8 mouse cellular contexts compared by ENCODE assay signal in genomic region chr11:55158785-55159359, GRCm38 (mm10). TPM values are rescaled to one million over a fixed set of nuclear protein-coding genes. Genes with fewer than 3 reads are reported as not detected.
DNase-seq lines count a peak whose midpoint lies in the region; ATAC-seq and TF ChIP-seq lines count a peak whose summit lies in the region.

No protein-coding gene starts in this region.

- H3K4me3 ChIP-seq in G1E (ENCODE audit: low read depth, low read length), result no peak overlapping the region
- no peak overlapping the region for H3K4me3 ChIP-seq in embryonic facial prominence, embryonic 10.5 days
- H3K4me3 ChIP-seq in layer of hippocampus, adult 2 months, result no peak overlapping the region

- H3K9me3 ChIP-seq in G1E (replicated peaks), result no peaks in the 10 kb centered on the region
- no peaks in the 10 kb centered on the region for H3K9me3 ChIP-seq in embryonic facial prominence, embryonic 10.5 days

- no peak overlapping the region for H3K27ac ChIP-seq in embryonic facial prominence, embryonic 10.5 days (replicated peaks)
- no peak overlapping the region for H3K27ac ChIP-seq in layer of hippocampus, adult 2 months

- ATAC-seq in G1E (ENCODE audit: extremely low read depth, insufficient number of reproducible peaks, low FRiP score, poor library complexity, severe bottlenecking), result no peak

- no peaks in the 10 kb centered on the region for H3K27me3 ChIP-seq in G1E (ENCODE audit: insufficient read depth, low read length)
- H3K27me3 ChIP-seq in embryonic facial prominence, embryonic 10.5 days (replicated peaks; ENCODE audit: low read depth, poor library complexity, severe bottlenecking), result no peaks in the 10 kb centered on the region

- no peaks in the 10 kb centered on the region for H3K36me3 ChIP-seq in G1E (replicated peaks)
- H3K36me3 ChIP-seq in embryonic facial prominence, embryonic 10.5 days (replicated peaks), result no peaks in the 10 kb centered on the region

- H3K4me1 ChIP-seq in G1E (ENCODE audit: insufficient read depth, low read depth, low read length), result no peaks in the 10 kb centered on the region
- H3K4me1 ChIP-seq in embryonic facial prominence, embryonic 10.5 days, result no peaks in the 10 kb centered on the region

- DNase-seq in G1E (ENCODE audit: low spot score), result peak; percentile 38
- peak; percentile 89 for DNase-seq in adrenal gland, postnatal 10 days
- DNase-seq in embryonic facial prominence, embryonic 10.5 days (ENCODE audit: low spot score), result peak; percentile 79
- peak; percentile 86 to 91 for DNase-seq in heart, postnatal 10 days
- peak; percentile 62 to 80 for DNase-seq in layer of hippocampus, adult 2 months (ENCODE audit: low spot score in 2 of 2)
- peak; percentile 88 for DNase-seq in lung, postnatal 10 days
- peak; percentile 83 for DNase-seq in right cerebral cortex, postnatal 4 days
- DNase-seq in urinary bladder, postnatal 4 days (ENCODE audit: low spot score in 2 of 2), result peak; percentile 68 to 87

- intact Hi-C loops in heart, postnatal 10 days (cut with DNase I), result loop anchor here (1.0 to 10.0 kb wide), 5 partner anchors 62 to 274 kb away; partner anchors contain the start of gene Gm2a

- peak; percentile 81 for TF ChIP-seq CTCF in G1E (IDR thresholded peaks at IDR 0.05; ENCODE audit: low read depth, low read length)
- TF ChIP-seq CTCF in layer of hippocampus, adult 2 months (conservative IDR thresholded peaks at IDR 0.05), result peak; percentile 94

- WGBS in embryonic facial prominence, embryonic 10.5 days, result 52% methylated on average over 13 of the region's 13 CpGs

RNA-seq across cellular contexts. Expression of gene Slc36a3, which starts 7.4 kb away (rescaled TPM):
- total RNA-seq in G1E (2014; fragmentation: Nextera tagmentation) (not detected in 2 replicates), G1E (2017) (0.12 and 0.16 TPM in 2 replicates)
- polyA plus RNA-seq in G1E (2012), result not detected in 2 replicates
- not detected for total RNA-seq in adrenal gland, postnatal 10 days (2021)
- polyA plus RNA-seq in embryonic facial prominence, embryonic 10.5 days (2016; fragmentation: Nextera tagmentation; extraction: Ambion mirVana), result not detected in 2 replicates
- total RNA-seq in heart, postnatal 10 days (2021), result not detected
- not detected for total RNA-seq in layer of hippocampus, adult 2 months (2021)

RNA-seq across cellular contexts. Expression of gene Slc36a2, which starts 26.0 kb away (rescaled TPM):
- total RNA-seq in G1E (2014; fragmentation: Nextera tagmentation), result not detected in 2 replicates
- total RNA-seq in G1E (2017), result 0.16 TPM in 1 of 2 replicates, not detected in the other
- polyA plus RNA-seq in G1E (2012), result not detected in 2 replicates
- total RNA-seq in adrenal gland, postnatal 10 days (2021), result 100 to 1,000 TPM; 213 to 290 TPM
- 0.50 and 0.96 TPM in 2 replicates for polyA plus RNA-seq in embryonic facial prominence, embryonic 10.5 days (2016; fragmentation: Nextera tagmentation; extraction: Ambion mirVana)
- total RNA-seq in heart, postnatal 10 days (2021), result 10 to 100 TPM in 1 of 2 experiments, 1 to 10 TPM in 1; 9.4 to 24.0 TPM
- total RNA-seq in layer of hippocampus, adult 2 months (2021), result under 1 TPM in 1 of 2 experiments, not detected in 1; 0.33 TPM

RNA-seq across cellular contexts. Expression of gene Slc36a1, which starts 45.3 kb away (rescaled TPM):
- total RNA-seq in G1E (2014; fragmentation: Nextera tagmentation) (5.3 and 6.2 TPM in 2 replicates), G1E (2017) (5.5 and 5.8 TPM in 2 replicates)
- 4.4 and 6.7 TPM in 2 replicates for polyA plus RNA-seq in G1E (2012)
- 10 to 100 TPM; 24.5 to 26.9 TPM for total RNA-seq in adrenal gland, postnatal 10 days (2021)
- 1.3 and 1.6 TPM in 2 replicates for polyA plus RNA-seq in embryonic facial prominence, embryonic 10.5 days (2016; fragmentation: Nextera tagmentation; extraction: Ambion mirVana)
- 10 to 100 TPM; 11.4 to 12.9 TPM for total RNA-seq in heart, postnatal 10 days (2021)
- 10 to 100 TPM; 52.1 to 55.3 TPM for total RNA-seq in layer of hippocampus, adult 2 months (2021)

Comparison
In these comparisons a context has a peak if more than half of its experiments do, and no peak if none do; other contexts are left out.
1. DNase-seq: peak in every context shown above with its lines; median percentile 89 in adrenal gland, postnatal 10 days; 88 in heart, postnatal 10 days; 88 in lung, postnatal 10 days; 83 in right cerebral cortex, postnatal 4 days; 79 in embryonic facial prominence, embryonic 10.5 days; 78 in urinary bladder, postnatal 4 days; 71 in layer of hippocampus, adult 2 months; 38 in G1E.
2. RNA of gene Slc36a2, which starts 26.0 kb away (total RNA-seq): 213 to 290 TPM in adrenal gland, postnatal 10 days; 9.4 to 24.0 TPM in heart, postnatal 10 days, 0.33 TPM in layer of hippocampus, adult 2 months and 0.16 TPM in G1E; every median in the first group is over 4 times any median in the second.